Mouse (Mus musculus) cortical plate, adult 2 months (tissue): ENCODE measurements around the gene R3hdm1. TPM values are rescaled to one million over a fixed set of nuclear protein-coding genes. Genes with fewer than 3 reads are reported as not detected.

Source experiments
- H3K27ac ChIP-seq: fragments of 200-500 bp; 2 replicates; pipeline ENCODE4 v1.5.1; 2012; ENCODE audit warnings: low read length, control low read depth, inconsistent platforms; ENCODE audit not compliant: insufficient read depth
- H3K4me1 ChIP-seq: fragments of 200-500 bp; 2 replicates; pipeline ENCODE4 v1.6.1; 2011; ENCODE audit warnings: low read length; ENCODE audit not compliant: control insufficient read depth, insufficient read depth
- H3K4me3 ChIP-seq: fragments of 200-500 bp; 2 replicates; pipeline ENCODE4 v1.5.1; 2011; ENCODE audit warnings: mild to moderate bottlenecking, low read length, control low read depth; ENCODE audit not compliant: insufficient read depth
- CTCF ChIP-seq: fragments of 200-500 bp; IDR thresholded peaks from 2 replicates; pipeline ENCODE4 v1.5.1; 2011; ENCODE audit warnings: mild to moderate bottlenecking, control low read depth, low read length; ENCODE audit not compliant: insufficient read depth; ENCODE audit errors: extremely low read depth
- POLR2A ChIP-seq: fragments of 200-500 bp; IDR thresholded peaks from 2 replicates; pipeline ENCODE4 v1.6.1; 2011; ENCODE audit warnings: mild to moderate bottlenecking, low read length, control low read depth; ENCODE audit not compliant: insufficient read depth; ENCODE audit errors: extremely low read depth
- polyA plus RNA-seq: library from polyadenylated mRNA; depleted of rRNA; stranded (reverse); fragments of >200 nt; gene quantifications from 2 replicates; pipeline ENCODE4 v1.2.3, GENCODE M21; 2012; rRNA removed

R3hdm1 gene
- polyA plus RNA-seq, 1 experiment, result 454 TPM

GRCm38 (mm10) chr1:128278563-128278962 lies 175.5 kb downstream of the R3hdm1 start:
- H3K4me3 ChIP-seq, result no peak overlapping the region
- H3K27ac ChIP-seq, result no peak overlapping the region
- no peak for TF ChIP-seq CTCF
- H3K4me1 ChIP-seq, result no peaks in the 10 kb centered on the region

GRCm38 (mm10) chr1:128281753-128282152 lies 178.7 kb downstream of the R3hdm1 start:
- TF ChIP-seq CTCF (no peak), POLR2A (no peak)

DNA sequence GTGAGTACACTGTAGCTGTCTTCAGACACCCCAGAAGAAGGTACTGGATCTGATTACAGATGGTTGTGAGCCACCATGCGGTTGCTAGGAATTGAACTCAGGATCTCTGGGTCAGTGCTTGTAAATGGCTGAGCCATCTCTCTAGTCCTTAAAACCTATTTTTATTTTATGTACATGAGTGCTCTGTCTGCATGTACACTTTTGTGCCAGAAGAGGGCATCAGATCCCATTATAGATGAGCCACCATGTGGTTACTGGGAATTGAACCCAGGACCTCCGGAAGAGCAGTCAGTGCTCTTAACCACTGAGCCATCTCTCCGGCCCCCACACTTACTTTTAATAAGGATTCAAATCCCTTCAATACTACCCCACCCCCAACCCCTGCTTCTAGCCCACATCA lies 179.8 kb downstream of the R3hdm1 start:
- H3K4me3 ChIP-seq, result no peak overlapping the region
- TF ChIP-seq CTCF, result no peak
- TF ChIP-seq POLR2A, result no peak
- H3K4me1 ChIP-seq, result no peaks in the 10 kb centered on the region
- H3K27ac ChIP-seq, result no peak overlapping the region

More at GRCm38 (mm10) chr1:128281753-128282152, 178.7 kb downstream of the R3hdm1 start:
- no peak overlapping the region for H3K27ac ChIP-seq
- no peaks in the 10 kb centered on the region for H3K4me1 ChIP-seq
- H3K4me3 ChIP-seq, result no peak overlapping the region

GRCm38 (mm10) chr1:128284157-128284690 lies 181.1 kb downstream of the R3hdm1 start:
- TF ChIP-seq CTCF (no peak), POLR2A (no peak)
- Histone ChIP-seq H3K4me1 (no peaks in the 10 kb centered on the region), H3K27ac (no peak overlapping the region), H3K4me3 (no peak overlapping the region)

DNA sequence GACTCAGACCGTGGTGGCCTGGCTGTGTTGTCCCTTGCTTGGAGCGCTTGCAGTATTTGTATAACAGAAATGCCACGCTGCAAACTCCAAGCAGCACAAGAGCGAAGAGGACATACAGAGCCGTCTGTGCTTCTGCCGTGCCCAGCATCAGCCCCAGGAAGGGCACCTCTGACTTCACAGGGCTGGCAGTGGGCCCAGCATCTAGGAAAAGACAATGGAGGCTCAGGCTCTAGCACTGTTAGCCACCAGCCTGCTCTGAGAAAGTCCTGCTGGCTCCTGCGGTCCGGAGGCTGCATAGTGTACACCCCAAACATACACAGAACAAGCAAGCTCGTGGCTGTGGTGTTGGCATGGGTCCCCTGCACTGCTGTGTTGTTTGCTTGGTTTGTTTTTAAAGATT lies 182.0 kb downstream of the R3hdm1 start:
- TF ChIP-seq CTCF (no peak), POLR2A (no peak)
- no peak overlapping the region for H3K27ac ChIP-seq
- H3K4me1 ChIP-seq, result no peaks in the 10 kb centered on the region
- no peak overlapping the region for H3K4me3 ChIP-seq

Other genes starting within 250 kb of the R3hdm1 start
- 2.0 and 2.4 TPM in 2 replicates for gene Map3k19, start 248.3 kb upstream of the R3hdm1 start, polyA plus RNA-seq
- gene Rab3gap1, start 234.5 kb upstream of the R3hdm1 start, polyA plus RNA-seq, result 40.9 and 41.1 TPM in 2 replicates
- gene Zranb3, start 254 bp upstream of the R3hdm1 start, polyA plus RNA-seq, result 5.5 and 6.4 TPM in 2 replicates
- 38.2 and 40.5 TPM in 2 replicates for gene Ubxn4, start 140.7 kb downstream of the R3hdm1 start, polyA plus RNA-seq
- 0.63 and 3.3 TPM in 2 replicates for gene Lct, start 225.0 kb downstream of the R3hdm1 start, polyA plus RNA-seq